ENCODE assay signal across 9 mouse cellular contexts in genomic region chr17:47754246-47754645, GRCm38 (mm10). TPM values are rescaled to one million over a fixed set of nuclear protein-coding genes. Genes with fewer than 3 reads are reported as not detected.
DNase-seq lines count a peak whose midpoint lies in the region; ATAC-seq and TF ChIP-seq lines count a peak whose summit lies in the region.
"Had no signal": no experiment of that assay in that cellular context is flagged by ENCODE, and none has a peak within 500 bp of the region (broad histone marks: within the 10 kb centered on the region; RNA-seq: fewer than 3 reads in every experiment).

No protein-coding gene starts in this region.

- H3K4me3 ChIP-seq in G1E (ENCODE audit: low read depth, low read length), result peak overlapping the region; percentile 60; the same call in 1 of the 2 replicates
- H3K4me3 ChIP-seq in cerebellum, adult 2 months (replicated peaks; ENCODE audit: insufficient read depth, low read depth, low read length), result no peak overlapping the region
- no peak overlapping the region for H3K4me3 ChIP-seq in hindbrain, embryonic 16.5 days (ENCODE audit: low read length)

- no peak overlapping the region for H3K27ac ChIP-seq in cerebellum, adult 2 months (ENCODE audit: insufficient read depth, low read length)
- H3K27ac ChIP-seq in hindbrain, embryonic 16.5 days (ENCODE audit: low read depth, low read length), result no peak overlapping the region

- H3K4me1 ChIP-seq in G1E (ENCODE audit: insufficient read depth, low read depth, low read length), result peaks cover 65% of the 10 kb centered on the region
- H3K4me1 ChIP-seq in cerebellum, adult 2 months (ENCODE audit: control insufficient read depth, insufficient read depth, low read length), result peaks cover 21% of the 10 kb centered on the region
- H3K4me1 ChIP-seq in hindbrain, embryonic 16.5 days (ENCODE audit: control insufficient read depth, insufficient read depth, low read depth, low read length), result no peaks in the 10 kb centered on the region

- no peak overlapping the region for H3K9ac ChIP-seq in hindbrain, embryonic 16.5 days (ENCODE audit: low read depth, low read length)

- intact Hi-C loops in heart, postnatal 10 days (cut with DNase I), result no loop called here

- TF ChIP-seq POLR2A in cerebellum, adult 2 months (IDR thresholded peaks at IDR 0.05; ENCODE audit: borderline replicate concordance, insufficient read depth, low read length), result no peak

- WGBS in cerebellum, adult 2 months, result 77% methylated on average over 13 of the region's 13 CpGs
- WGBS in hindbrain, embryonic 16.5 days, result 83% methylated on average over 11 of the region's 13 CpGs

- DNase-seq in A20 (ENCODE audit: low read depth, low spot score) (peak; percentile 71), G1E (ENCODE audit: low spot score) (peak; percentile 92)
- peak; percentile 61 to 64 for DNase-seq in heart, postnatal 10 days
- DNase-seq in lung, postnatal 4 days, result peak; percentile 76 to 79
- no peak for DNase-seq in cerebellum, adult 11 months
- no peak for DNase-seq in cerebellum, adult 2 months
- DNase-seq in cerebellum, adult 18-20 months, result no peak
- DNase-seq: kidney, postnatal 14 days had no signal

- no peak overlapping the region for H3K4me2 ChIP-seq in hindbrain, embryonic 16.5 days (ENCODE audit: low read length)

- peaks cover 47% of the 10 kb centered on the region for H3K36me3 ChIP-seq in G1E (replicated peaks)
- no peaks in the 10 kb centered on the region for H3K36me3 ChIP-seq in hindbrain, embryonic 16.5 days (ENCODE audit: control insufficient read depth, insufficient read depth, low read length)

- no peaks in the 10 kb centered on the region for H3K27me3 ChIP-seq in G1E (ENCODE audit: insufficient read depth, low read length)
- no peaks in the 10 kb centered on the region for H3K27me3 ChIP-seq in cerebellum, adult 2 months (ENCODE audit: control insufficient read depth, insufficient read depth, low read length)
- no peaks in the 10 kb centered on the region for H3K27me3 ChIP-seq in hindbrain, embryonic 16.5 days (replicated peaks; ENCODE audit: control insufficient read depth, insufficient read depth, low read length)

- TF ChIP-seq CTCF in G1E (IDR thresholded peaks at IDR 0.05; ENCODE audit: low read depth, low read length), result no peak
- no peak for TF ChIP-seq CTCF in cerebellum, adult 2 months (IDR thresholded peaks at IDR 0.05; ENCODE audit: borderline replicate concordance, insufficient read depth, low read depth, low read length)

- ATAC-seq in G1E (ENCODE audit: extremely low read depth, insufficient number of reproducible peaks, low FRiP score, poor library complexity, severe bottlenecking), result peak; percentile 90
- ATAC-seq in hindbrain, embryonic 16.5 days, result no peak

- H3K9me3 ChIP-seq in G1E (replicated peaks), result peaks cover 3% of the 10 kb centered on the region; the same call in 1 of the 2 replicates
- no peaks in the 10 kb centered on the region for H3K9me3 ChIP-seq in hindbrain, embryonic 16.5 days (ENCODE audit: control insufficient read depth, low read length)

RNA-seq across cellular contexts. Expression of gene Tfeb, which starts 17.4 kb away (rescaled TPM):
- total RNA-seq in G1E (2014; fragmentation: Nextera tagmentation) (11.9 and 17.8 TPM in 2 replicates), G1E (2017) (10.7 and 11.6 TPM in 2 replicates)
- 57.0 and 73.2 TPM in 2 replicates for polyA plus RNA-seq in G1E (2012)
- total RNA-seq in heart, postnatal 10 days (2021), result 10 to 100 TPM; 48.1 to 51.1 TPM
- 26.4 and 27.5 TPM in 2 replicates for polyA plus RNA-seq in cerebellum, adult 2 months (2012; rRNA removed)
- polyA plus RNA-seq in hindbrain, embryonic 16.5 days (2015; fragmentation: Nextera tagmentation; extraction: Ambion mirVana), result 4.6 and 4.7 TPM in 2 replicates

RNA-seq across cellular contexts. Expression of gene Pgc, which starts 27.6 kb away (rescaled TPM):
- total RNA-seq in G1E (2014; fragmentation: Nextera tagmentation) (not detected in 2 replicates), G1E (2017) (not detected in 2 replicates)
- polyA plus RNA-seq in G1E (2012), result not detected in 2 replicates
- total RNA-seq in heart, postnatal 10 days (2021), result not detected
- 0.13 and 0.31 TPM in 2 replicates for polyA plus RNA-seq in cerebellum, adult 2 months (2012; rRNA removed)
- polyA plus RNA-seq in hindbrain, embryonic 16.5 days (2015; fragmentation: Nextera tagmentation; extraction: Ambion mirVana), result 0.11 TPM in 1 of 2 replicates, not detected in the other

RNA-seq across cellular contexts. Expression of gene Prickle4, which starts 59.7 kb away (rescaled TPM):
- total RNA-seq in G1E (2014; fragmentation: Nextera tagmentation), result not detected in 2 replicates
- total RNA-seq in G1E (2017), result 1.2 TPM in 1 of 2 replicates, not detected in the other
- polyA plus RNA-seq in G1E (2012), result 3.4 and 3.5 TPM in 2 replicates
- 1 to 10 TPM; 2.8 to 3.5 TPM for total RNA-seq in heart, postnatal 10 days (2021)
- polyA plus RNA-seq in cerebellum, adult 2 months (2012; rRNA removed), result 1.5 and 2.4 TPM in 2 replicates
- 0.72 and 1.6 TPM in 2 replicates for polyA plus RNA-seq in hindbrain, embryonic 16.5 days (2015; fragmentation: Nextera tagmentation; extraction: Ambion mirVana)

RNA-seq across cellular contexts. Expression of gene Gm21981, which starts 60.0 kb away (rescaled TPM):
- total RNA-seq in G1E (2014; fragmentation: Nextera tagmentation) (not detected in 2 replicates), G1E (2017) (0.12 and 0.71 TPM in 2 replicates)
- polyA plus RNA-seq in G1E (2012), result 0.21 and 0.44 TPM in 2 replicates
- total RNA-seq in heart, postnatal 10 days (2021), result 1 to 10 TPM in 1 of 2 experiments, under 1 TPM in 1; 0.15 to 1.2 TPM
- 6.6 and 7.0 TPM in 2 replicates for polyA plus RNA-seq in cerebellum, adult 2 months (2012; rRNA removed)
- polyA plus RNA-seq in hindbrain, embryonic 16.5 days (2015; fragmentation: Nextera tagmentation; extraction: Ambion mirVana), result 1.4 TPM in 2 replicates

Comparison
In these comparisons a context has a peak if more than half of its experiments do, and no peak if none do; other contexts are left out.
1. DNase-seq: peak in A20 (single experiment), G1E (single experiment), heart, postnatal 10 days (2 of 2) and lung, postnatal 4 days (2 of 2); none in cerebellum, adult 11 months (single experiment), cerebellum, adult 2 months (0 of 2) and cerebellum, adult 18-20 months (0 of 2).